Mouse (Mus musculus) B cell, adult 2 months (primary cell): Measurements from ENCODE around the gene Plac8.

ENCODE experiments used
- DNase-seq, 2 experiments: peaks; one replicate each; pipeline ENCODE4 v3.0.0; 2022

Plac8 gene

GRCm38 (mm10) chr5:100572069-100572468 is at the start of gene Plac8:
Plac8 (minus strand) TSS chr5:100572245.
- no peak for DNase-seq

GRCm38 (mm10) chr5:100620952-100621351 is 48.9 kb upstream of the Plac8 start:
- no peak for DNase-seq

GRCm38 (mm10) chr5:100619586-100620275 is 47.7 kb upstream of the Plac8 start:
- no peak for DNase-seq

- peak; percentile 66 to 67 for DNase-seq
Measured at GRCm38 (mm10) chr5:100613896-100614768, 42.1 kb upstream of the Plac8 start.

GRCm38 (mm10) chr5:100607868-100608267 is 35.8 kb upstream of the Plac8 start:
- DNase-seq, result no peak

GRCm38 (mm10) chr5:100607090-100607762 is 35.2 kb upstream of the Plac8 start:
- DNase-seq, result no peak

- DNase-seq, result no peak
Measured at GRCm38 (mm10) chr5:100605828-100606229, 33.8 kb upstream of the Plac8 start.

GRCm38 (mm10) chr5:100604061-100604460 is 32.0 kb upstream of the Plac8 start:
- no peak for DNase-seq

GRCm38 (mm10) chr5:100601864-100602263 is 29.8 kb upstream of the Plac8 start:
- no peak for DNase-seq

GRCm38 (mm10) chr5:100598961-100599463 is 27.0 kb upstream of the Plac8 start:
- DNase-seq, result peak; percentile 62 to 64

GRCm38 (mm10) chr5:100597886-100598485 is 25.9 kb upstream of the Plac8 start:
- DNase-seq, result peak; percentile 94 to 97

GRCm38 (mm10) chr5:100595999-100596398 is 24.0 kb upstream of the Plac8 start:
- no peak for DNase-seq

GRCm38 (mm10) chr5:100594803-100595467 is 22.9 kb upstream of the Plac8 start:
- no peak for DNase-seq

- DNase-seq, result no peak
Measured at GRCm38 (mm10) chr5:100590505-100590904, 18.5 kb upstream of the Plac8 start.

GRCm38 (mm10) chr5:100587626-100588025 is 15.6 kb upstream of the Plac8 start:
- DNase-seq, result no peak

GRCm38 (mm10) chr5:100587136-100587535 is 15.1 kb upstream of the Plac8 start:
- DNase-seq, result no peak

- no peak for DNase-seq
Measured at GRCm38 (mm10) chr5:100585657-100586056, 13.6 kb upstream of the Plac8 start.

- peak; percentile 76 to 78 for DNase-seq
Measured at GRCm38 (mm10) chr5:100585206-100585644, 13.2 kb upstream of the Plac8 start.

- peak; percentile 52 to 56 for DNase-seq
Measured at GRCm38 (mm10) chr5:100583066-100583465, 11.0 kb upstream of the Plac8 start.

GRCm38 (mm10) chr5:100582435-100582826 is 10.4 kb upstream of the Plac8 start:
- DNase-seq, result peak; percentile 66 to 68

GRCm38 (mm10) chr5:100581622-100582434 is 9.8 kb upstream of the Plac8 start:
- peak in 1 of 2 experiments; percentile 38 for DNase-seq
